Mouse (Mus musculus) spleen, postnatal 4 days (tissue): ENCODE results near the gene Krt31.

ENCODE experiments used
- DNase-seq, 2 experiments: peaks; one replicate each; pipeline ENCODE4 v3.0.0; 2022; ENCODE audit warnings: low spot score in 2 of 2

The Krt31 gene

GRCm38 (mm10) chr11:100006624-100007023 lies 43.7 kb downstream of the Krt31 start:
- DNase-seq = no peak

GRCm38 (mm10) chr11:100005905-100006304 lies 44.4 kb downstream of the Krt31 start:
- no peak for DNase-seq

DNA sequence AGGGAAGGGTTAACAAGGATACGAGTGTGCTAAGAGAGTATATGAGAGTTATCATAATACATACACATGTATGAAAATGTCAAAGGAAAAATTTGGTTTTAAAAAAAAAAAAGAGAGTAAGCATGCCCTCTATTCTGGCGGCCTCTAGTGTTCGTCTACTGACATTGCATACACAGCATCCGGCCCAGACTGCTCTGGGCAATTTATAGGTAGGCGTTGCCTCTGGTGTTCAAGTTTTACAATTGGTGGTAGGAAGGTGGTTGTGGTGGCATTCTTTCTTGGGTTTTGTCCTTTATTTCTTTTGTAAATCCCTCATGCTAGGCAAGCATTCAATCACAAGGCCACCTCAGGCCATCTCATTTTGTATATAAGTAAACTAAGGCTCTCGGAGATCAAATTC lies 45.5 kb downstream of the Krt31 start:
- DNase-seq = no peak

DNA sequence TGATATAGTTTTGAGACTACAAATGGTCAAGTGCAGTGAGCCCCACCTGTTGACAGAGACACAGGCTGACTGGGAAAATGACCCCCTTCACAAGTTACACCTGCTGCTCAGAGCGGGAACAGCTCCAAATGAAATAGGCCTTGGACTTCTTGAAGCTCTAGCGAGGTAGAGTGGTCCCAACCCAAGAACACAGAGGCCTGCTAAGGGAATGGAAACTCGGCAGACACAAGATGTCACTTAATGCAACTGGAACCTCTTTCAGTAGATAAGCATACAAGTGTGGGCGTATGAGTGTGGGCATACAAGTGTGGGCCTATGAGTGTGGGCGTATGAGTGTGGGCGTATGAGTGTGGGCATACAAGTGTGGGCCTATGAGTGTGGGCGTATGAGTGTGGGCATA lies 51.3 kb downstream of the Krt31 start:
- no peak for DNase-seq
